Mouse (Mus musculus): ENCODE data around the gene F2rl1. TPM values are rescaled to one million over a fixed set of nuclear protein-coding genes. Genes with fewer than 3 reads are reported as not detected.

F2rl1 gene
- 24.8 TPM for polyA plus RNA-seq (2017; shearing (Covaris generic))

GRCm38 (mm10) chr13:95524674-95525491 is at the start of gene F2rl1:
TSS of gene F2rl1 (minus strand) at chr13:95525227.

GRCm38 (mm10) chr13:95478671-95479413 is 46.2 kb downstream of the F2rl1 start, which contains the start of gene S100z:
TSS of gene S100z (minus strand) at chr13:95478721.

Other genes with a start within 250 kb of the F2rl1 start
- gene Zbed3, start 201.6 kb downstream of the F2rl1 start, polyA plus RNA-seq (2017; shearing (Covaris generic)), result 2.2 TPM
- gene Aggf1, start 149.9 kb downstream of the F2rl1 start, polyA plus RNA-seq (2017; shearing (Covaris generic)), result 45.2 TPM
- gene Crhbp, start 80.3 kb downstream of the F2rl1 start, polyA plus RNA-seq (2017; shearing (Covaris generic)), result not detected
- not detected for gene S100z, start 46.5 kb downstream of the F2rl1 start, polyA plus RNA-seq (2017; shearing (Covaris generic))
- gene F2r, start 93.3 kb upstream of the F2rl1 start, polyA plus RNA-seq (2017; shearing (Covaris generic)), result 12.3 TPM
- gene F2rl2, start 171.6 kb upstream of the F2rl1 start, polyA plus RNA-seq (2017; shearing (Covaris generic)), result 1.2 TPM

Data from naive thymus-derived CD4-positive, alpha-beta T cell, adult 5 months (primary cell).